Mouse (Mus musculus) adrenal gland, postnatal 14 days (tissue): ENCODE data around the gene Grm4. TPM values are rescaled to one million over a fixed set of nuclear protein-coding genes. Genes with fewer than 3 reads are reported as not detected.
A peak's percentile ranks its signal among the peaks of the same experiment; 100 is the strongest.

Experiments
- DNase-seq: peaks from one replicate; pipeline ENCODE4 v3.0.0; 2021; ENCODE audit warnings: mixed read lengths
- total RNA-seq: library from RNA; stranded (reverse); gene quantifications from 2 replicates; pipeline ENCODE4 v1.2.3, GENCODE M21; 2021

Grm4 gene
- total RNA-seq, 1 experiment from 2014 or later = 3.9 TPM

DNA sequence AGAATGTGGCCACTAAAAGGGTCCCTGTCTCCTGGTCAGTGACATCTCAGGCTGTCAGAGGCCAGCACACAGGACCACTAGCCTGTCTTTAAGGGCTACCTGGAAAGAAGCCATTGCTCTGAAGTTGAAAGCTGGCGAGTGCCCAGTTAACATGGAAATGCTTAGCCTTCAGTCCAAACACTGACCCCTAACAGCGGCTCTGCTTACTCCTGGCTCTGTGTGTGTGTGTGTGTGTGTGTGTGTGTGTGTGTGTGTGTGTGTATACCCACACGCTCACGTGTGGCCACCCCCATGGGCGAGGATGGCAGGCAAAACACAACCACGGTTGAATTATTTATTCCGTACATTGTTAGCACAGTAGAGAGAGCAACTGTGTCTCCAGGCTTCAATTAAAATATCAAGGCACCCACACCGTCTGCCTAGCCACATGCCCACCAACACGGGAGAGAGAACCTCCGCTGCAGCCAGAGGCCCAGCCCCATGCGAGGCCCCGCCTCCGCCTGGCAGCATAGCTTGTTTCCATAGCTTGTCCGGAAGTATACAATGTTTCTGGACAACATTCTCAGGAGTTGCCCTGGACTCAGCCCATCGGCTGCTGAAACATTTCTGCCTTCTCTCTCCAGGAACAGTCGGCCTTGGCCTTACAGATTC lies 32.9 kb downstream of the Grm4 start:
- no peak for DNase-seq

DNA sequence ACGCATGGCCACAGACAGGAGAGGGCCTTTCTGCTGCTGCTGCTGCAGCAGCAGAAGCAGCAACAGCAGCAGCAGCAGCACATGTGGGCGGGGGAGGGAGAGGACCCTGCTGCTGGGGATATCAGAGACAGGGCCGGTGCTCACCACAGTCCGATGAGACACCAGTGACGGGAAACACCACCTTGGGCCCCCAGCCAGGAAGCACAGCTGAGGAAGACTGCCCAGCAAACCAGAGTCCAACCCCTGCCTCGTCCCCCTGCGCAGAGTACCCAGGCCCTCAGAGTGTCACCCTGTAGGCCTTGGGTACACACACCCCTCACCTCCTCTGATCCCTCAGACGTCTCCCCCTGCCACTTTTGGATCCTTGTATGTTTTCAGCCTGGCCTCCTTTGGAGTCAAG lies 35.3 kb downstream of the Grm4 start:
- no peak for DNase-seq

DNA sequence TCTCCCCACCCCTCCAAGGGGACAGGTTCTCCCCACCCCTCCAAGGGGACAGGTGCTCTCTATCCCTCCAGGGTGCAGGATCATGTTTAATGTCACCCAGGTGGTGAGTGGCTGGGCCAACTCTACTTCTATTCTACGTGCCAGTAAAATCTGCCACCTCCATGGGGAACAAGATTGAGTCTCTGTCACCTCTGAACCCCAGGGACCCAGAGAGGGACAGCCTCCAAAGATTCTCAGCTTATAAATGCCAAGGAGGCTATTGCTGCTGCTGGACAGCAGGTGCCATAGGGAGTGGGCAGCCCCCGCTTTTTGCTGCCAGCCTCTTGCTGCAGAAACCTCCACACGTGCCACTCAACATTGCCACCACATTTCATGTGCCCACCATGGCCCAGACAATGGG lies 37.6 kb downstream of the Grm4 start:
- DNase-seq = no peak

DNA sequence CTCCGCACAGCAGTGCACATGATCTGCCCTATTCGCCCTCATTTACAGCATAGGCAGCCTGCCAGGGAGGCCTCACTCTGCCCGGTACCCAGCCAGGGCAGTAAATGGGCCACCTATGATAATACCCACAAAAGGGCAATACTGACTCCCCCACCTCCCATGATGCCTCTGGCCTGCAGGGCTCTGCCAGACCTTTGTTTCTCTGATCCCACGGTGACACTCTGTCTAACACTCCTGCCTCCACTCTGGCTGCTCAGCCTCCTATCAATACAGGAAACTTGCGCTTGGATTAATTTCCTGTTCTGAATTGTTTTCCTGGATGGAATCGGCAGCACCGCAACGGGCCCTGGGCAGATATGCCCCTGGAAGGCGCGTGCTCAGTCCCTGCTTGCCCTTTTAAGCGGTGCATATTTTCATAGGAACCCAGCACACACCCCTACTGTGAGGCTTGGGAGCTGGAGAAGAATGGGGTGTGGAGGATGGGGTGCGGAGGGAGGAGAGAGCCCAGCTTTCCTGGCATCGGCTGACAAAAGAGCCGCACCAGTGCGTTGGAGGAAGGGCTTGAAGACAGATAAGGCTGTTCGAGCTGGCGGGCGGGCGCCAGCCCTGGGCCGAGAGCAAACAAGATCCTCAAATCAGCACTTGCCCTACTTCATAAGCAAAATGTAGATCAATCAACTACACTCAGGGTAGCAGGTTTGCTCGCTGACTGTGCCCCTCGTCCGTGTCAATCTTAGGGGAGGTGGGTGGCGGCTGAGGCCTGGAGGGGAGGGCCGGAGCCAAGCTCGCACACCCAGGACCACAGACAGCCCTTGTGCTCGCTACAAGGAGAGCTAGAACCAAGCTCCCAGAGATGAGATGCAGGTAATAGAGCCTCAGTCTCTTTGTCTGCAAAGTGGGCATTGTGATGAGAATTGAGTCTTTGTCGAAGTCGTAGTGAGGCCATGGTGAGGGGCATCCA lies 40.8 kb downstream of the Grm4 start:
- no peak for DNase-seq

DNA sequence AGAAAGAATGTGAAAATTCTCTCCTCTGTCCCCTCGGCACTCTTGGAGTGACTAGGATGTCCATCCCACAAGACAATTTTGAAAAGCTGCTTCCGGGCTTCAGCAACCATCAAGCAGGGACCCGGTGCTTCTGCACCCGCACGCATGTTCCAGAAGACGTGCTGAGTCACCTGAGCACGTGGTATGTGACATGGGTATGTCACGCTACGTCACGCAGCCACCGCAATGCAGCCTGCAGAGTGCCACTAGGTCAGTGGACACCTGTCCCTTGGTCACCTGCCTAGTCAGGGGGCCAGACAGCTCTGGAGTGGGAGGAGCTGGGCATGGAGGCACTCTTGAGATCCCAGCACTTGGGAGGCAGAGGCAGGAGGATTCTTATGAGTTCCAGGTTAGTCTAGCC lies 45.6 kb downstream of the Grm4 start:
- DNase-seq = no peak

DNA sequence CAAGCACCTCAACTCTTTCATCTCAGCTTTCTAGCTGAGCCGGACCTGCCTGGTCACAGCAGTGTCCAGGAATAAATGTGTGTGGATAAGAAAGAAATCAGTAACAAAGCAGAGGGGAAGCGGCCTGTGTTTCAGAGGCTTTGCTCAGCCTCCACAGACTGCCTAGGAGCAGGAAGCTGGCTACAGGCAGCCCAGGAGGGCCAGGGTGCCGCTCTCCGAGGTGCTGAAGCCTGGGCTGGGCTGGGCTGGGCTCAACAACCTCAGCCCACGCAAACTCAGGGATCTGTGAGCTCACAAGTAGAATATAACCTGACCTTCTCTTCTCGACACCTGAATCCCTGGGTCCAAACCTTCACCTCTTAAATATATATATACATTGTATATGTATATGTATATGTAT lies 54.6 kb downstream of the Grm4 start:
- DNase-seq = peak; percentile 79

DNA sequence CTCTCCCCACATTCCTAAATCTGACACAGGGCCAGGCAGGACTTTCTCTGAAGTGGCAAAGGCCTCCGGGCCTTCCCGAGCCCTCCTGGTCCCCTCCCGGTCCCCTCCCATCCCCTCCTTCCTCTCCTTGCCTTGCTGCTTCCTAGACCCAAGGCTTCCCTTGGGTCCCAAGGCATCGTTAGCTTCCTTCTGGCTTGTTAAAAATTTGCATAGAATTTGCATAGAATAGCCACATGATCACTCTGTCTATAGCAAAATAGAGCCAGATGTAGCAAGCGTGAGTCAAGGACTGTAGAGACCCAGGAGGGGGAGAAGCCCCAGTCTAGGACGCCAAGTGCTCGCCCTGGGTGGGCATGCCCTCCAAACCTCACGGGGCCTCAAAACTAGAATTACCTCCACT lies 55.3 kb downstream of the Grm4 start:
- DNase-seq = no peak

DNA sequence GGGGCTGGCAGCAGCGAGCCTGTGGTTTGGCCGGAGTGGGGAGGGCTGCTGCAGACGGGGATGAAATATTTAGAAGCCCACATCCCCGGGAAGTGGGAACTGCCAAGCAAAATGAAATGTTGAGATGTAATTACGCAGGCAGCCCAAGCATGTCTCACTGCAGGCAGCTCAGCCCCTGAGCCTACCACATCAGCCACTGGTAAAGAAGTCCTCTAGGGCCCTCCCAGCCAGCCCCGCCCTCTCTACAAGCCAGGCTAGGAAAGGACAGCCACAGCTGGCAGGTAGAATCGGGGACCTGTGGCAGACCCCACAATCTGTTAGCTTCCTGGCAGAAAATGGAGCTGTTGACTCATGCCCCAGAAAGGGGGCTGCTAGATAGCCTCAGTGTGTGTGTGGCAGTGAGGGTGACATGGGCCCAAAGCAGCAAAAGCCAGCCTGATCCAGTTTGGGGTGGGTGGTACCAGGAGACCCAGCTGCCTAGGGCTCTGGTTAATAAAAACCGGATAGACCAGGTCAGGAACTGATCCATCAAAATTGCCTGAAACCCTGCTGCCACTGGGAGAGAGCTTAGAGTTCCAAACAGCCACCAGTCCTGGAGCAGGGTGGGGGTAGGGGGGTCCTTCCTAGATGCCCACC lies 56.8 kb downstream of the Grm4 start:
- DNase-seq = no peak

DNA sequence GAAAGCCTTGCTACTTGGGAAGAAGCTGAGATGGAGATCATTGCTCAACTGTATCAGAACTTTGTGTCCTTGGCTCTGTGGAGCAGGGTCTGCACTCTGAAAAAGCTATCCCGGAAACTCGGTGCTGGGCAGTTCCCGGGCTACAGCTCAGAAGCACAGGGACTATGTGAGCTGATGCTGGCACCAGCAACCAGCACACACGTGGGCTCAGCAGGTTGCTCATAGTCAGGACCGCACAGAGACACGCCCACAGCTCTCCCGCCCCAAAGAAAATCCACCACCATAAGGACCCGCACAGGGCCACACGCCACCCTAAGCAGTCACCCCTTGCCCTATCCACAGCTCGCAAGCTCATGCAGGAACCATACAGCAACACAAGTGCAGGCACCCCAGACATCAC lies 61.2 kb downstream of the Grm4 start:
- DNase-seq = no peak

DNA sequence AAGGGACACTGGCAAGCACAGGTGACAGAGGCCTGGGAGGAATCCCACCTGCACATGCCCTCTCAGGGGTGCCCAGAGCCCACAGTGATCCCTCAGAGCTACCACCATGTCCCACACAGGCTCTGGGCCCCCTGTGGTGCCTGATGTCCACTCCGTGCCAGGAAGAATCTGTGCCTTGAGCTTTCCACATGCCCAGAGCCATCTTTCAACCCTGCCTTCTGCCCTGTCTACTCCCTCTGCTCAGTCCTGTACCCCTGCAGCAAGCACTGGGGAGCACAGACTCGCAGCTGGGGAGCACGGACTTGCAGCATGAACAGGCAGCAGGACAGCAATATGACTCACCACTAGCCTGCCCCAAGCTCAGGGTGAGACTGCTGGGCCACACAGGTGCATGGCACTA lies 62.0 kb downstream of the Grm4 start:
- no peak for DNase-seq

DNA sequence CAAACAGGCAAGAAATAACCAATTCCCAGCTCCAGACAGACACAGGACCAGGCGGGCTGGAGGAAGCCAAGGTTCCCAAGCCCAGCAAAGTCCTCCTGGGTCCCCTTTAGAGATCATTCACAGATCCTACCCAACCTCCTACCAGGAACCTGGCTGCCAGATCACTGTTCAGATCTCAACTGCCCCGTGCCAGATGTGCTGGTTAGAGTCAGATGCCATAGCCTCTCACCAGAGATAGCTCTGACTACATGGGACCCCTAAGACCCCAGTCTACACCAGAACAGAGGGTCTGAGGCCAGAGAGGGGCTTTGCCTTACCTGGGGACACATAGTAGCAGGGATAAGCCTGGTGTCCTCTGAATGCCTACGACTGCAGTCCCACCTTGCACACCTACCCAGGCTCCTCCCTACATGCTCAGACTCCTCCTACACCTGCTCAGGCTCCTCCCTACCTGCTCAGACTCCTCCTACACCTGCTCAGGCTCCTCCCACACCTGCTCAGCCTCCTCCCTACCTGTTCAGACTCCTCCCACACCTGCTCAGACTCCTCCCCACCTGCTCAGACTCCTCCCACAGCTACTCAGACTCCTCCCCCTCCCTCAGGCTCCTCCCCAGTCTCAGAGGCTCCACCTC lies 63.2 kb downstream of the Grm4 start:
- no peak for DNase-seq

DNA sequence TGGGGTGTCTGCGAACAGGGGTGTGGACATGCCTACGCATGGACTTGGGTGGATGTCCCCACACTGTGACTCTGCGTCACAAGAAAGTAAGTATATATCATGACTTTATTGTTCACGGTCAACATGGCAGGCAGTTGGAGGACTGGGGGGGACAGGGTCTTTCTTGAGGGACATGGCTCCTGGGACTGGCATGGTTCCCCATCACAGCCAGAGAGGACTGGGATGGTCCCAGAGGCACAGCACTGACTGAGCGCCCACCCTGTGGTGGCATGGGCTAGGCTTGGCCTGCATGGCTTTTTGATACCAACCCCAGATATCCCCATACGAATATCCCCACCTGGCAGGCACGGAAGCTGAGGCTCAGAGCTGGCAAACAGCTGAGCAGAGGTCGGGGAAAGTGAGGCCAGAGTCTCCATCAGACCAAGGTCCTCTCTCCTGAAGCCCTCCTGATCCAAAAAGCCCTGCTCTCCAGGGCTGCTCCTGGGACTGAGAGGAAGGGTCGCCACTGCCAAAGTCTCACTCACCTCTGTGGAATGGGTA lies 64.1 kb downstream of the Grm4 start:
- no peak for DNase-seq

DNA sequence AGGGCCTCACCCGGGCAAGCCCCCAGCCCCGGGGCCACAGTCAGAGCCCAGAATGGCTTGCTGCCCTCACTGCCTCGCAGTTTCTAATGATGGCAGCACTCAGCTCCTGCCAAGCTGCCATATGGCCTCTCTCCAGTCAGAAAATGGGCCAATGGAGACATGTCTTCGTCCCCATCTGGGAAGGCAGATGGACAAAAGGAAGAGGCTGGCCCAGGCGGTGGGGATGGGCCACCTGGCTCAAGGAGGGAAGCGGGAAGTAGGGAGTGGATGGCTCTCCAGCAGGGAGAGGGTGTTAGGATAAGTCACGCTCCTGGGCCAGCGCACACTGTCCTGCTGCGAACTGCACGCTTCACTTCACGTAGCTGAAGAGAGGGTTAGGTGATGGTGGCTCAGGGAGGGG lies 64.8 kb downstream of the Grm4 start:
- no peak for DNase-seq

DNA sequence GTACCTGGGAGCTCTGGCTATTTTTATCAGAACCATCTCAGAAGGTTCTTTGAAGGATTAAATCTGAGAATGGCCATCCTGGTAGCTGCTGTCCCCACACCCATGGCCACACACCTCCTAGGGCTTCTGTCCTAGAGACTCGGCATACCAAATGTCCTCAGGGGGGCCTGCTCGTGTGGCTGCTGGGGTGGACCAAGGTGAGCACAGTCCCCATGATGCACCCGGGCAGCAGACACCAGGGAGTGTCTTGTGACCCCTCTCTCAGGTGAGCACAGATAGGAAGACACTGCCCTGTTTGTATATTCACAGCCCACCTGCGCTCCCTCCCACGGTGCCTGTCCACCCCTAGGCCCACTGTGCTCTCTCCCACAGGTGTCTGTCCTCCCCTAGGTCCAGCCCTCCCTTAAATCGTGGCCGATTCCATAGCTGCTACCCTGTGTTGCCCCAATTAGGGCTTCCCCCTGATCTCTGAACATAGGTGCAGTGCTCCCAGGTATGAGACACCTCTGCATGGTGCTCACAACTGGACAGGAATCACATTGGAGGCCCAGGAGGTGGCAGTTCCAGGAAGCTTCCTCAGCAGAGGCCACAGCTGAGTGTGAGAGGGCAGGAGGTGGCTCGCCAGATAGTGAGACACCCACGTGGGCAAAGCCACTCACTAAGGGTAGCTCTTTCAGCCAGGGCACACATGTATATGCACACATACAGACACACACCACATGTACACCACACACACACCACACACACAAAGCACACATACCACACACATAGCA lies 66.0 kb downstream of the Grm4 start:
- DNase-seq = no peak

DNA sequence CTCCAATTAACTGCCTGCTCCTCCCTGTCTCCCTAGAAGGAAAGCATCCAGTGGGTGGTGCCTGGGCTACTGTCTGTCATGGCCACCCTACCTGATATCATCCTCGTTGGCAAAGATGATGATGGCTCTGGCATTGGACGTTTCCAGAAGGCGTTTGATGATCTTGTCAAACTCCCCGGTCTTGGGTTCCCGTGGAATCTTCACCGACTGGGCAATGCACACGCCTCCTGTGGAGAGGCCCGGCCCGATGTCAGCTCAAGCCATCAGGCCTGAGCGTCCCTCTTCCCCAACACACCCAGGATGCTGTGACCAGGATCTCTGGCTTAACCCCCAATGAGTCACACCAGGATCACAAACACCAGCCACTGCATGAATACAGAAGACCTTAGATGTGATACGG lies 66.8 kb downstream of the Grm4 start:
- no peak for DNase-seq

DNA sequence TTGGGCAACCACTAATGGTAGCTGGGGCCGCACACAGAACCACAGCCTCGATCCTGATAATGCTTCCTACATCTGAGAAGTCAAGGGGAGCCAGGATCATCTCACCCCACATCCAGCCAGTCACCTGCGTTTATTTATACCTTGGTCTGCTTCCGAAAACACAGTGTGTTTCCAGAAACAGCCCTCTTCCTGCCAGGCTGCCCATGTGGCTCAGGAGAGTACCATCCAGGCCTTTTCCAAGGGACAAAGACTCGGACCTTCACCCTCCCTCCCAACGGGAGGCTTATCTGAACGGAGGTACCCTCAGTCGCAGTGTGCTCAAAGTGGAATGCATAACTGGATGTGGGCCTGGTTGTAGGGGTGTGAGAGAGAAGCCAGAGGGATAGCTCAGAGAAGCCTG lies 68.2 kb downstream of the Grm4 start:
- DNase-seq = no peak

DNA sequence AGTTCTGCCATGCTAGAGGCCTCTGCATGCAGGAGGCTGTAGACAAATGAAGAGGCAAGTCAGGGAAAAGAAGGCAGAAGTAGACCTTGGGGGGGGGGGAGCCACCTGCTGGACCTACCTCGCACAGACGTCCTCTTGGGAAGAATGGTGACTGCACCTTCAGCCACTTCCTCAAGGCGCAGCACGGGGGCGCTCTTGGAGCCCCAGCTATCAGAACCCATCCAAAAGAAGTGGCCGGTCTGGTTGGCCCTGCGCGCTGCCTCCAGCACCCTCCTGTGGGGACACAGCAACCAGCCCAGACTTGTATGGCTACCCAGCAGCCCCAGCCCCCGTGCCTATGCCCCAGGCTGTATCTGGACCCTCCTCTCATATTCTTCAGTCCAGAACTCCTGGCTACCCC lies 69.4 kb downstream of the Grm4 start:
- no peak for DNase-seq

DNA sequence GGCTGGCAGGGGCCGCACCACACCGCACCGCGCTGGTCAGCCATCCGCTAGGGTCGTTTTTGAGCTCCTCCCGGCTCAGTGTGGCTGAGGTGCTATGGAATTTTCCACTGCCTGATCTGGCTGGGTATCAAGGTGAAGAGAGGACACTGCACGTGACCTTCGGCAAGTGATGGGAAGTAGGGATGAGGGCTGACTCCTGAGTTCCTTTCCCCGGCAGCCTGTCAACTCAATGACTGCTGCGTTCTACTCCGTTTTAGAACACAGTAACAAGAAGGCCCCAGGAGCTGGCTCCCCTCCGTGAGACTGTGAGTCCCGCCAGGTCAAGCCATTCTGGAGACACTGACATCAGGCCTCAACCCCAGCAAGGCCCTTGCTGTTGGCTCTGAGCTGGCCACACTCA lies 70.0 kb downstream of the Grm4 start:
- DNase-seq = no peak

DNA sequence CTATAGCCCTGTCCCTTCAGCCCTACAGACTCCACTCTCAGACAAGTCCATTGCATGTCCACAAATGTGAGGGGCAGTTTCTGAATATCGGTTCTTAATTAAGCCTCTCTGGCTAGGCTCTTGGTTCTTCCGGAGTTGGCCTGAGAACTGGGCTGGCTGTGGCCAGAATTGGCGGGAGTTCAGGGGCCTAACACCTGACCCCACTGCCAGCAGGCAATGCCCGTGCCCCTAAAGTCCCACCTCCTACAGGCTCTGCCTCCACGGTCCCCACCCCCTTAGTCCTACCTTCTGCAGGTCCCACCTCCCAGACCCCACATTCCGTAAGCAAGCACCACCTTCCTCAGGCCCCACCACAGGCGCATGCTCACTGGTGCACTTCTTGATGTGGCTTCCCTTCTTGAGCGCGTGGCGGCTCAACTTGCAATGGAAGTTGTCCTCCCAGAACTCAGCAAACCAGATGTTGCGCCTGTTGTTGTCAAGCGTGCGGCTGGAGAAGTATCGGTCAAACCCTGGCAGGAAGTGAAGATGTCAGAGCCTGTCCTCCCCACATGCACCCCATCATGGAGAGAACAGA lies 71.4 kb downstream of the Grm4 start:
- DNase-seq = no peak

DNA sequence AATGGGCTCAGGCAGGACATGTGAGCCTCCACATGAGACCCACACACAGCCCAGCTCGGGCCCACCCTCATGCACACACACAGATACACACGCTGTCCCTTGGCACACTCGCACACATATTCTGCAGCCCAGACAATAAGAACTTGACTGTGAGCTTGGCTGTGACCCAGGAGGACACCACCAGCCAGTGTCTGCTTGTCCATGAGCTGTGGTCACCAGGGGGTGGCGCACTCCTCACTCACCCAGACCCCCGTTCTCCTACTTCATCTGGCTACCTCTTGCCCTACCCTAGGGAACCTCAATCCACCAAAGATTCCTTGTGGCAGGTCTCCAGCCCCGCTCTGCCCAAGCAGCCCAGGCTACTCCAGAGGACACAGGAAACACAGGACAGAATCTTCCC lies 72.5 kb downstream of the Grm4 start:
- no peak for DNase-seq

DNA sequence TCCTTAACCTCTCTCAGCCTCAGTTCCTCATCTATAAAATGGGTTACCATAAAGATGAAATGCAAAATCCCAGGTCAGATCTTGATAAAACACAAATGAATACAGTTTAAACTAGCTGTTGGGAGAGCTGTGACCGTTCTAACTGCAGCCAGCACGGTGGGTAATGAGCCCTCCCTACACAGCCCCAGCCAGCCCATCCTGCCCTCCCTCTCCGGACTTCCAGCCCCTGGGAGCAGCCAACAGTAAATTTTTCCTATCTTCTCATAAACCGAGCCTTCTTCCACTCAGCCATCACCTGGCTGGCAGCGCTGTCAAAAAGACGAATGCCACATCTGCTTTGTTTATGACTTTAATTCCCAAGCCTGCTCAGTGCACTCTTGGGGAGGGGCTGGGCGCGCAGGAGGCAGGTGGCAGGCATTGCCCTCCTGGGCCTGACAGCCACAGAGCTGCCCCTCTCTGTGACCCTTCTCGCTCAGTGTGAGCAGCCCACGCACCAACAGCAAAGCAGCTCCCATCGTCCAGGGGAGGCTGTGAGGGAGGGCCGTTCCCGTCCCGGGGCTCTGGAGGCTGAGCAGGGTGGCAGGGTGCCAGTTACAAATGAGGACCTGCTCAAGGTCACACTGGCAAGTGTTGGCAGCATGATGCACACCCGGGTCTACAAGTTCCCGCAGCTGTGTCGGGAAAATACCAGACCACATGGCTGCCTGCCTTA lies 75.7 kb downstream of the Grm4 start:
- DNase-seq = peak; percentile 74
